Mouse (Mus musculus): ENCODE data around the gene AU022751. TPM values are rescaled to one million over a fixed set of nuclear protein-coding genes. Genes with fewer than 3 reads are reported as not detected.
"Not testable (repeated sequence)": the region's sequence is repeated elsewhere in the genome, so short reads cannot be mapped to it uniquely, and the experiment has no call there.

The AU022751 gene
- polyA plus RNA-seq (2012; rRNA removed): 0.55 and 1.00 TPM in 2 replicates

DNA sequence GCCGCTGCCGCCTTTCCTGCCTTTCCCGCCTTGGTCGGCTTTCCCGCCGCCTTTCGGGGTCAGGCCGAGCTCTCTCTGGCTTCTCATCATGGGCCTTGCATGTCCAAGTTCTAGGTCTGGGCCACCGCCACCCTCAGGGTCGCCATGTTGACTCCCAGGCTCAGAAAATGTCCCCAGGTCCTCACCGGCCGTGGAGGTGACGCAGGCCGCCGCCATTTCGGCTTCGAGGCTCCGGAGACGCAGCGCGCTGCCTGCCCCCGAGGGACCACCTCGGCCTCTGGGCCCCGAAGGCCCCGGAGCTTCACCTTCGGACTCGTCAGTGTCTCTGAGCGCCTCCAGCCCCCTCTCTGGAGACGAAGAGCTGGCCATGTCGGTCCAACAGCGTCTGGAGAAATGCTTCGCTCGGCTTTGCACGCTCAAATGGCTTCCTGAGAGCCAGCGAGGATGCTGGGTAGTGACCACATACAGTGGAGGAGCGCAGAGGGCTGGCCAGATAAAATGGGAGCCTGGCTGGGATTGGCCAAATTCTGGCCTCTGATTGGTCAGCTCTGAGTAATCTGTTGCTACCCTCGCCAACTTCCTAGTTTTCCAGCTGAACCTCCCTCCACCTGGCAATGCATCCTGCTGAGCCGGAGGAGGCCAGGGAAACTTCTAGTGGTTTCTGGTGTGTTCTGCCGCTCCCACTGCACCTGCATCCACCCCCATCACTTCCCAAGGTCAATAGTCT is at the start of gene AU022751:
Gene AU022751, minus strand, starts transcription at position 466 of the 727 bp plus-strand sequence.
- no peak for DNase-seq (ENCODE audit: low read depth)
- TF ChIP-seq CTCF (IDR thresholded peaks at IDR 0.05; ENCODE audit: borderline replicate concordance, extremely low read depth, insufficient read depth, insufficient read length): no peak
- TF ChIP-seq POLR2A (IDR thresholded peaks at IDR 0.05; ENCODE audit: borderline replicate concordance, extremely low read depth, insufficient read depth, insufficient read length, poor library complexity, severe bottlenecking): no peak

DNA sequence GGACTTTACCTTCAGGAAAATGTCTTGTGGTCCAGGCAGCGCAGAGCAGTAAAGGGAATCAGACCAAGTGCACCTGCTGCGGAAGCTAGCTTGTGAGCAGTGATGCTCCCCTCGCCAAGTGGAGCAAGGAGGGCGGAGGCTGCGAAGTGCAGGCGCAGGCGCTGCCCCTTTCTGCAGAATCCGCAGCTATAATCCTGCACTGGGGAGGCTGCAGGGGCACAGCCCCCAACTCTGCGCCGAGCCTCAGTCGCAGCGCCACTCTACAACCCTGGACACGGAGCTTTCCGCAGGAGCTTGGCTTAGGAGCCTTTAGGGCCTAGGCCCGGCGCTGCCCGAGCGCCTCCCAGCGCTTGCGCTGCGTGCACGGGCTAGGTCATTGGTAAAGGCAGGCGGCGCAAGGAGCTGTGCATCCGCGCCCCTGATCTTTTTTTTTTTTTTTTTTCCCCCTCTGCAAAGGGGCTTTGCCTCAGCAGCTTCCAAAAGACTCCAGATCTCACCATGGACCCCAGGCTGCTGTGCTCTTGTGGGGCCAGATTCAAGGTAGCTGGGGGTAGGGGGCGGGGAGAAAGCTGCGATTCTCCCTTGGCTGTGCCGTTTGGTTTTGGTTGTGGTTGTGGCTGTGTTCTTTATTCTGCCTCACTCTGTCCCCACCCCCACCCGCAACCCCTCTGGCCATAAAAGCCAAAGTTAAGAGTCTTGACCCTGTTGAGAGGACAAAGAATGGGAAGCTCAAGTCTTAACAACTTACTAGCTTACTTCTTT is 9.0 kb upstream of the AU022751 start:
- peak; percentile 89 for DNase-seq (ENCODE audit: low read depth)
- peak; percentile 27; the same call in 1 of the 2 replicates for TF ChIP-seq CTCF (IDR thresholded peaks at IDR 0.05; ENCODE audit: borderline replicate concordance, extremely low read depth, insufficient read depth, insufficient read length)
- TF ChIP-seq POLR2A (IDR thresholded peaks at IDR 0.05; ENCODE audit: borderline replicate concordance, extremely low read depth, insufficient read depth, insufficient read length, poor library complexity, severe bottlenecking): no peak

DNA sequence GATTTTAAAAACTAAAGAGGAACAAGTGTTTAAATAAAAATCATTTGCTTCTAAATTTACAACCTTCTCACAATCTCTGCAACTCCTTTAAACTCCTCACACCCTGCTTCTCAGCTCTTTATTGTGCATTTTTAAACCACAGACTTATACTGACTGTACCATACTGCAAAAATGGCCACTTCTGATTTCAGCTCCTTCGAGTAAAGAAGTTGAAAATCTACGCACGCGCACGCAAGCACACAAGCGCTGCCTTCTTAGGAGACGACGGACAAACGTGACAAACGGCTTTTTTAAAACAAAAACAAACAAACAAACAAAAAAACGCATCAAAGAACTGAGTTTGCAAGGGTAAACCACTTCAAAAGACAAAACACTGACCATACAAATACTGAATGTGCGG is 8.3 kb upstream of the AU022751 start:
- DNase-seq (ENCODE audit: low read depth): peak; percentile 75

DNA sequence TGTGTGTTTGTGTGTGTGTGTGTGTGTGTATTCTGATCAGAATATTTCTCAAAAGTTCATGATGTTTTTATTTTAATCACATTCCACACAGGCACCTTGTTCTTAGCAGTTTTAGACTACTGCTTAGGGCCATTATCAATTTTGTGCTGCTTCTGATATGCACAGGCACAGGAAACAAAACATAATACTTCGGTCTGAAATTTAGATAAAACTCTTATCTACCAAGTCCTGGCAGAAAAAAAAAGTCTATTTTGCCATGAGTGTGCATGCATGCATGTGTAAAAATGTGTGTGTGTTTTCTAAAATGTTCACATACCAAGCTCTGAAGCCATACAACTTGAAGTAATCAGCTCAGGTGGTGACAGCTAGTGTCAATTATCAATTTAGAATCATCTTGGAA is 21.7 kb downstream of the AU022751 start:
- no peak for DNase-seq (ENCODE audit: low read depth)
- no peak for TF ChIP-seq POLR2A (IDR thresholded peaks at IDR 0.05; ENCODE audit: borderline replicate concordance, extremely low read depth, insufficient read depth, insufficient read length, poor library complexity, severe bottlenecking)
- TF ChIP-seq CTCF (IDR thresholded peaks at IDR 0.05; ENCODE audit: borderline replicate concordance, extremely low read depth, insufficient read depth, insufficient read length): no peak

More for the DNA sequence above, 8.3 kb upstream of the AU022751 start:
- TF ChIP-seq POLR2A (IDR thresholded peaks at IDR 0.05; ENCODE audit: borderline replicate concordance, extremely low read depth, insufficient read depth, insufficient read length, poor library complexity, severe bottlenecking): no peak

DNA sequence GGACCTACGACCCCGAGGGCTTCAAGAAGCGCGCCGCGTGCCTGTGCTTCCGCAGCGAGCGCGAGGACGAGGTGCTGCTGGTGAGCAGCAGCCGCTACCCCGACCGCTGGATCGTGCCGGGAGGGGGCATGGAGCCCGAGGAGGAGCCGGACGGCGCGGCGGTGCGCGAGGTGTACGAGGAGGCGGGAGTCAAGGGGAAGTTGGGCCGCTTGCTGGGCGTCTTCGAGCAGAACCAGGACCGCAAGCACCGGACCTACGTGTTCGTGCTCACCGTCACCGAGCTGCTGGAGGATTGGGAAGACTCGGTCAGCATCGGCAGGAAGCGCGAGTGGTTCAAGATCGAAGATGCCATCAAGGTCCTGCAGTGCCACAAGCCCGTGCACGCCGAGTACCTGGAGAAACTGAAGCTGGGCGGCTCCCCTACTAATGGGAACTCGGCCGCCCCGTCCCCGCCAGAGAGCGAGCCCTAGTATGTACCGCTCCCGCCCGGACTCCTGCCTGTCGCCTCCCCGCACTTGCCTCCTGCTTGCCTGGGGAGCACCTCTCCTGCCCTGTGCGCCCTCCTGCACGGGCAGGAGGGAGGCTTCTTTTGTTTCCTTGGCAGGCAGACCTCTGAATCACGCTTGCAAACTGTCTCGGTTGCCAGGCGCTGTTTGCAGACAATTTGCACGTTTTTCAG is 35.1 kb downstream of the AU022751 start:
- DNase-seq (ENCODE audit: low read depth): peak; percentile 6

DNA sequence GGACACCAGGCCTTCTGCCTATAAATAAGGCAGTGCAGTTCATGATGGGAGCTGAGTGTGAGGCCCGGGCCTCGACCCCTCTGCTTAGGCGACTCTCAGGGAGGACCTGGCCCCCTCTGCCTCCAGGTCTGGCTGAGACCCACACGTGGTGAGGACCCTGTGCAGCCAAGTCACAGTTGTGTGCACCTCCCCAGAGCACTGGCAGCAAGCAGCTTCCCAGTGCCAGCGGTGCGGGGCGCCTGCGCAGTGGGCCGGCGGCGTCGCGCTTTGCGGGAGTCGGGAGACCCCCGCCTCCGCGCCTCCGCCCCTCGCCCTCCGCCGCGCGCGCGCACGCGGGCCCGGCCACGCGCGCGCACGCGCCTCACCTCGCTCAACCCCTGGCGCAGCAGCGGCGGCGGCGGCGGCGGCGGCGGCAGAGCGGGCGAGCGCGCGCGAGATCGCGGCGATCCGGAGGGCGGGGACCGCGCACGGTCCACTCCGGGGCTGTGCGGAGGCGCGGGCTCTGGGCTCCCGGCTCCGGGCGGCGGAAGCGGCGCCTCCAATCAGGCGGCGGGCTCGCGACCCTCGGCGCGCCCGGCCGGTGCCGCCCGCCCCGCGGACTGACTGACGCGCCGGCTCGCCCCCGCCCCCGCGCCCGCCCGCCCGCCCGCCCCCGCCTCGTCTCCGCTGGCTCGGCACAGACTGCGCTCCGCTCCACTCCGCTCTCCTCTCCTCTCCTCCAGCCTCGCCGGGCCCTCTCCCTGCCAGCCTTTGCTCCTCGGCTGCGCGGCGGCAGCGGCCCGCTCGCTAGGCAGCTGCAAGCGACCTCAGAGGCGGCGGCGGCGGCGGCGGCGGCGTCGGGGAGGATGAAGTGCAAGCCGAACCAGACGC is 35.9 kb downstream of the AU022751 start, which contains the start of gene Nudt11:
Gene Nudt11, plus strand, starts transcription at position 388 of the 870 bp plus-strand sequence.
- DNase-seq (ENCODE audit: low read depth): not testable (repeated sequence)

Other genes with a start within 250 kb of the AU022751 start
- 36.6 and 40.2 TPM in 2 replicates for gene Nudt11, start 36.0 kb downstream of the AU022751 start, polyA plus RNA-seq (2012; rRNA removed)
- 41.2 and 43.8 TPM in 2 replicates for gene Nudt10, start 89.6 kb upstream of the AU022751 start, polyA plus RNA-seq (2012; rRNA removed)
- gene Bmp15, start 237.3 kb upstream of the AU022751 start, polyA plus RNA-seq (2012; rRNA removed): 0.08 and 0.23 TPM in 2 replicates

Data from brain, embryonic 14.5 days (tissue).